Mouse (Mus musculus) gastrocnemius, postnatal 10 days (tissue): ENCODE data around the gene Ddit4. TPM values are rescaled to one million over a fixed set of nuclear protein-coding genes. Genes with fewer than 3 reads are reported as not detected.
"Not testable (repeated sequence)": the region's sequence is repeated elsewhere in the genome, so short reads cannot be mapped to it uniquely, and the experiment has no call there.

Experiments
- DNase-seq: peaks from one replicate; pipeline ENCODE4 v3.0.0; 2021; ENCODE audit warnings: mixed read lengths
- long read RNA-seq, 2 experiments: library from polyadenylated mRNA; stranded (forward); transcript quantifications; one replicate each; pipeline ENCODE4 v2.0.0; 2021
- total RNA-seq, 2 experiments: library from RNA; stranded (reverse); gene quantifications; 2 replicates each; pipeline ENCODE4 v1.2.3; 2021

Gene Ddit4
- total RNA-seq: 10 to 100 TPM; 14.2 to 39.1 TPM
- long read RNA-seq, experiment 1, partial matches to known transcripts: 0 of 2 reads
- long read RNA-seq, experiment 1, other reads (novel, unspliced or antisense): 1 of 2 reads
- long read RNA-seq, experiment 2, partial matches to known transcripts: 0 of 1 reads
- long read RNA-seq, experiment 2, other reads (novel, unspliced or antisense): 0 of 1 reads

DNA sequence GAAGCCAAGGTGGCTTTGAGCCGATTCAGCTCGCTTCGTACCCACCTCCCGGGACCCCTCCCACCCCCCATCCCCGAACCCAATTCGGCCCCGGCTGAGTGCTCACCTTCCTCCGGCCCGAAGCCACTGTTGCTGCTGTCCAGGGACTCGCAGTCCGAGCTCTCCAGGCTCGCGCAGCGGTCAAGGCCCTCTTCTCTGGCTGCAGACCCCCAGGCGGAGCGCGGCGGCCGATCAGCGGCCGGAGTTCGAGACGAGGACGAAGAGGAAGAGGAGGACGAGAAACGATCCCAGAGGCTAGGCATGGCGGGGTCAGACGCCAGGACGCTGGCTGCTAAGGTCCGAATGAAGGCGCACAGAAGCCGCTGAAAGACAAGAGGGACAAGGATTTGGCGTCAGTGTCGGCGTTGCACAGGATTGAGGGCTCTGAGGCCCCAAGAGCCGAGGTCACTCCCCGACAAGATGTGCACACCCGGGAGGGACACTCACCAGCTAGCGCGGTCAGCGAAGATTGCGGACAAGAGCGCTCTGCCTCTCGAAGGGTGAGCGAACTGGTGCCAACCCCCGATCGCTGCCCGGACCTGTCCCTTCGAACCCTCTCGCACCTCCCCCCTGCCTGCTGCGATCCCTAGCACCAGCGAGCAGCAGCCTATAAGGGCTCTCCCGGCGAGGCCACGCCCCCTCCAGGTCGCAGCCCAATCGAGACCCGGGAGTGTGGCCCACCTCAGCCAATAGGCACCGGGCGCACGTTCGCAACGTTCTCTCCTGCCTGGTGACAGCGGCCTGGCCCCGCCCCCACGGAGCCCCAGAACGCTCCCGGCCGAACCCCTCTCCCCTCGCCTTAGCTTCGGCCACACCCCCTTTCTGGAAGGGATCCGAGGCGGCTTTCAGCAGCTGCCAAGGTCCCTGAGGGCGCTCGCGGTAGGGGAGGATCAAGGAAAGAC lies at the start of gene Ddit4:
Gene Ddit4 (minus strand): TSS at position 624 of the 941 bp plus-strand sequence.
- DNase-seq: peak; percentile 98

DNA sequence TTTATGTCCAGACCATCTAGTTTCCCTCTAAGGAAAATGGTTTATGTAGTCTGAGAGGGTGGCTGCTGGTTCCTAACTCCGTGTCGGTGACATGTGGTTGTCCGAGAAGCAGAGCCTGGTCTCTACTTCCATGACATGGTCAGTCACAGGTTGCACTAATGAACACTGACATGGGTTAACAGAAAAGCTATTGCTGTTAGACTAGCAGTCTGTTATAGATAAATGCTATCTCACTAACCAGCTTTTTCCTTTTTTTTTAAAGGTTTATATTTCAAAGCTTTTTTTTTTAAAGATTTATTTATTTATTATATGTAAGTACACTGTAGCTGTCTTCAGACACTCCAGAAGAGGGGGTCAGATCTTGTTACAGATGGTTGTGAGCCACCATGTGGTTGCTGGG lies 47.4 kb upstream of the Ddit4 start:
- DNase-seq: no peak

DNA sequence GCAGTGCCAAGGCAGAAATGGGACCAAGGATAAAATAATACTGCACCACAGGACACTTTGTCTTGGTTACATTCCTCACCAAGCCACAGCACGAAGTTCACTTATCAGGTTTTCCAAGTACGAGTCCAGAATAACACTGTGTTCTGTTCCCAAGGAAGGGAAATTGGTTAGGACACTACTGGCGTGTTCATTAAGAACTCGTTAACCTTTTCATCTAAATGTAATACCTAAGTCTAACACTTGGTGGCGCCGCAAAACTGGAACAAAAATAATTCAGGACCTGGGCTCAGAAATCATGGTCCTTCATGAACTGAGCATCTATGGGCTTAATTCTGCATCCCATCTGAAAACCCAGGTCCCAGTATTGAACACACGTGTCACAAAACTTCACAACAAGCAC lies 46.0 kb upstream of the Ddit4 start:
- DNase-seq: no peak

DNA sequence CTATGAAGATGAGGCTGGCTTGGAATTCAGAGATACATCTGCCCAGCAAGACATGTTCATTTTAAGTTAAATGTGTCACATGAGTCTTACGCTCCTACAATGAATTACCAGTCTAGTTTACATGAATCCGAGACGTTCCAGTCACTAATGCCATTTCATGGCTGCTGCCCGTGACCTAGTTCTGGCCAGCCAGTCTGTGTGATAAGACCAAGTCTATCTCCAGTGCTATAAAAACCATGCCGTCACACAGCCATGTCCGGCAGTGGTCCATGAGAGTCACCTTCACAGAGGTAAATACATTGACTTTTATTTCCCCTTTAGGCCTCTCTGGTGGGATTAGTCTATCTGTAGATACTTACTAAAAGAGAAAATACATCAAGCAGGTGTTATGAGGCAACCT lies 44.3 kb upstream of the Ddit4 start:
- no peak for DNase-seq

GRCm38 (mm10) chr10:59993813-59994212 lies 42.2 kb upstream of the Ddit4 start:
- not testable (repeated sequence) for DNase-seq

DNA sequence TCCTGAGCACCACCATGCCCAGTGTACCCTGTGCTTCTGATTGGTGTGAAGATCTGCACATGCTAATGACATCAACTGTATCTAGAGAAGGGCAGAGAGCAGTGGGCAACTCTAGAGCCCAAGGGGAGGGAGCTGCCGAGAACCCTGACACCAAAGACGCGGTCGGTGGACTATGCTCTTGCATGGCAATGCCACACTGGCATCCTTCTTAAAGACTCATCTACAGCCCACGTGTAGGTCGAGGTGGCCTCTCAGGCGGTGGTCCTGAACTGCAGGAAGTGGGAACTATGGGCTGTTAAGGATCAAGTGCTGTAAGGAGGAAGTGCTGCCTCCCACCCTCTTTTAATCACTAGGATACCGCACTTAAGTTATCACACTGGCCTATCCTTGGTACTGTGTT lies 40.4 kb upstream of the Ddit4 start:
- no peak for DNase-seq

GRCm38 (mm10) chr10:59991262-59991880 lies 39.7 kb upstream of the Ddit4 start:
- DNase-seq: no peak

DNA sequence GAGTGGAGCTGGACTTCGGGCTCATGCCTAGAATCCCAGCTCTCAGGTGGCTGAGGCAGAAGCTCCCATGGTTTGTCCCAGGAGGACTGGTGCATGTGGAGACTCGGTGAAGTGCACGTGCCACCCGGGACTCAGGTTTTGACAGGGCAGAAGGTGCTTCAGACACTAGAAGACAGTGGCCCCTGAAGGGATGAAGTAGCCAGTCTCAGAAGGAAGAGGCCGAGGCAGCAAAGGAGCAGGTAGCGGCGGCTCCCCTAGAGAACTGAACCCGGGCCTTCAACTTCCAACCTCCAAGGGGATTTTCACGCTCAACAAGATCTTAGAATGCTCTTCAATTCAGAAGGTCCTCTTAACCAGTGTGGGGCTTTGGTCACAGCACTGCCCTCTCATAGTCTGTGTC lies 38.8 kb upstream of the Ddit4 start:
- DNase-seq: no peak

- peak; percentile 6 for DNase-seq
Observed at GRCm38 (mm10) chr10:59988036-59988435, 36.4 kb upstream of the Ddit4 start.

DNA sequence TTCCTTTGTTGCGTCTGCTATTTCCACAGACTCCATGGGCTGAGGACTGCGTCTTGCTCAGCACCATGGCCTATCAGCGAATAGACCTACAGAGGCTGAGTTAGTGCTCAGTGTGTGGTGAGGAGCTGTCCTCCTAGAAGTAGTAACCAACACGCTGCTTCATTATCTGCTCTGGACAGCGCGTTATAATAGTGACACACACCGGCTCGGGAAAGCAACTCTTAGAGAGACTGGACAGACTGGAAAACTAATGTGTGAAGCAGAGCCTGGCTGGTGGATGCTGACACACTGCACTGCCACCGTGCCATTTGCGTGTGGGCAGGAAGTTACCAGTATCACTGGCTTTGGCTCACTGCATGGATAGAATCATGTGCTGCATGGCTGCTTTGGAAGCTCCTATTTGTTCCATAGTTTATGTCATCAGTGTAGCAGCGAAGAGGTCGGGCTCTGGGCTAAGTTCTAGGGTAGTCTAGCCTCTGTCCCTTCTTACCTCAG lies 30.8 kb upstream of the Ddit4 start:
- DNase-seq: no peak

DNA sequence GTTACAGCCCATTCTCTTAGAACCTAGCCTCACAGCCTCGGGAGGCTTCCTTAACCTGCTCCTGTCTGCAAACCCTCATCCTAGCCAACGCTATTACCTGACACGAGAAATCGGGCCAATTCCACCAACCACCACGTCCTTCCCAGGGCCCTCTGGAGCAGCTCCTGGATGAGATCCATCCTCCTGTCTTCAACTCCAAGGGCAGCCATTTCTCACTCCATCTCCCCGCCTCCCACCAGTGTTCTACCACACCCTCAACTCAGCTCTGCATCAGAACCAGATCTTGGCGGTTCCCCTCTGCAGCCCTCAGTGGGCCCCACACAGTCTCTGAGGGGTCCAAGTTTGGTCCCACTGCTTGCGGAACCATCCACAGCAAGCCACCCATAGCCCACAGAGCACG lies 30.2 kb upstream of the Ddit4 start:
- DNase-seq: no peak

- DNase-seq: no peak
Observed at GRCm38 (mm10) chr10:59981336-59981735, 29.7 kb upstream of the Ddit4 start.

- no peak for DNase-seq
Observed at GRCm38 (mm10) chr10:59980815-59981244, 29.2 kb upstream of the Ddit4 start.

DNA sequence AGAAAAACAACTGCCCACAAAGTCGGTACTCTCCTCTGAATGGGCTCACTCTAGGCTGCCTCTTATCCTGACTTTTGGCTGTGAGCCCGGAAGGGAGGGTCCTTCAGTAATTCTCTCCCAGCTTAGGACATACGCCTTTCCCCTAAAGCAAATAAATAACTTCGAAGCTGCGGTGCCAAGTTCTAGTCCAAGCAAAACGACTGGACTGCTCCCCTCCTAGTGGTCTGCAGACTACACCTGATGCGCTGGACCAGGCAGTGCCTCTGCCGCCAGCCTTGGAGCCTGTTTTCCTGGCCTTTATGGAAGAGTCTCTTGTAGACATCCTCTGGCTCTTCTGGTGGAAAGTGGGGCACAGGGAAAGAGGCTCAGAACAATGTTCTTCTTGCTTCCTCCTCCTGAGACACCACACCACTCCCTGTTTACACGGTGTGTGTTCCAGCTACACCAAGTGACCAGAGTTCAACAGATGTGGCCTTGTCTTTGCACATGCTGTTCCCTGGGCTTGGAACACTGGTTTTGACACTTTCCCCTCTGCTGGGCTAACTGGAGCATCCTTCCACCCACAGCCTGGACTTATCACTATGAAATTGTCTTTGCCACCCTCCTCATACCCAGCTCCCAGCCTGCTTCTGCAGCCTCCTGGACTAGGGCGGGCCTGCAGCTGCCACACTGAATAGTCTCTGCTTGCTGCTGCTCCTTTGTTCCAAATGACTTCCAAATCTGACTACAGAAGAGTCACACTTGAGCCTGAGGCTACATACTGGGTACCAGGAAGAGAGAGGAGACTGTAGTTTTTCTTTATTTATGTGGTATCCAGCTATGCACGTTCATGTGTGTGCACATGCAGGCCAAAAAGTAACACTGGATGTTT lies 27.5 kb upstream of the Ddit4 start:
- peak; percentile 65 for DNase-seq

DNA sequence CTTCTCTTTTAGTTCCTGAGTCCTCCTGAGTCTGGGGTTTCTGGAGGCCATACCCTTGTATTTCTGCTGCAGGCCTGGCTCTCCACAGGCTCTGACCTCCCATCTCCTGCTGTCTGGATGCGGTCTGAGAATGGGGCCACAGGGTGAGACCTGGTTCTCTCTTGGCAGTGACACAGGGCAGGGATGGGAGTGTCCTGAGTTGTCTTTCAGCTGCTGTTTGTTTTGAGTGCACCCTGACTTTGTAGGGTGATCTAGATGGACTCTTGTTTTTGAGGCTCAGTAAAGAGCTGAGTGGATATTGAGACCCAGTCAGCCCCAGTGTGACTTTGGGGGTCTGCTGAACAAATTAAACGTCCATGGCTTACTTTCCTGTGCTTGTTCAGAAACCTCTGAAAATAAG lies 26.8 kb upstream of the Ddit4 start:
- no peak for DNase-seq

GRCm38 (mm10) chr10:59977715-59978343 lies 26.2 kb upstream of the Ddit4 start:
- DNase-seq: no peak

GRCm38 (mm10) chr10:59977141-59977540 lies 25.5 kb upstream of the Ddit4 start:
- no peak for DNase-seq

DNA sequence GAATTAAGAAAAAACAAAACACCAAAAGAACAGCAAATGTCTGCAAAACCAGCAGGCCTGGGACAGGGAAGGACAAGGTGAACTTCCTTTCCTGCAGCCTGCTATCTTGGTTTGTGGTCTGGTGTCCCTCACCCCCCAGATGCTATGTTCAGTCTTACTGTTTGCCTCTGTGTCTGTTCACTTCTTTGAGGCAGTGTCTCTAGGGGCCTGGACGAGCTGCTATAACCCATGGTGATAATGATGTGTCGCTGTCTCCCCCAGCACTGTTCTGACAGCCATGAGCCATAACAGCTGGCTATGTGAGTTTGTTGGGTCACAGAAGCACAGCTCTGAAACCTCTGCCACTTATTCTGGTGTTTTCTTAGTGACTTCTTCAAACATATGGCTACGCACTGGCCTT lies 23.2 kb upstream of the Ddit4 start:
- DNase-seq: no peak

GRCm38 (mm10) chr10:59974191-59974664 lies 22.6 kb upstream of the Ddit4 start:
- no peak for DNase-seq

DNA sequence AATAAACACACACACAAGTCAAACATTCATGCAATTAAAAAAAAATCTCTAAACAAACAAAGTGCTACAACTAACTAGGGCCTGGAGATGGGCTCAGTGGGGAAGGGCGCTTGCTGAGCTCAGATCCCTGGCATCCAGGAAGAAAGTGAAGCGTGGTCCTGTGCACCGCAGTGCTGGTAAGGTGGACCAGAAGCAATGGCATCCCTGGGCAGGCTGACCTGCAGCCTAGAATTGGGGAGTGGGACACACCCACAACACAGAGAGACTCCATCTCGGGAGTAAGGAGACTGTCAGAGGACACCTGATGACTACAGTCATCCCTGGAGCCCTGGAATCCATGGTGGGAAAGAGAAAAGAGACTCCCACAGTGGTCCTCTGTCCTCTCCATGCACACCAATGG lies 21.8 kb upstream of the Ddit4 start:
- DNase-seq: no peak

- no peak for DNase-seq
Observed at GRCm38 (mm10) chr10:59972999-59973398, 21.4 kb upstream of the Ddit4 start.
